Mouse (Mus musculus) cortical plate, adult 2 months (tissue): ENCODE measurements around the gene Mgrn1.
A peak's percentile ranks its signal among the peaks of the same experiment; 100 is the strongest.

Experiments
- CTCF ChIP-seq: fragments of 200-500 bp; IDR thresholded peaks from 2 replicates; pipeline ENCODE4 v1.5.1; 2011; ENCODE audit warnings: mild to moderate bottlenecking, control low read depth, low read length; ENCODE audit not compliant: insufficient read depth; ENCODE audit errors: extremely low read depth
- POLR2A ChIP-seq: fragments of 200-500 bp; IDR thresholded peaks from 2 replicates; pipeline ENCODE4 v1.6.1; 2011; ENCODE audit warnings: mild to moderate bottlenecking, low read length, control low read depth; ENCODE audit not compliant: insufficient read depth; ENCODE audit errors: extremely low read depth

DNA sequence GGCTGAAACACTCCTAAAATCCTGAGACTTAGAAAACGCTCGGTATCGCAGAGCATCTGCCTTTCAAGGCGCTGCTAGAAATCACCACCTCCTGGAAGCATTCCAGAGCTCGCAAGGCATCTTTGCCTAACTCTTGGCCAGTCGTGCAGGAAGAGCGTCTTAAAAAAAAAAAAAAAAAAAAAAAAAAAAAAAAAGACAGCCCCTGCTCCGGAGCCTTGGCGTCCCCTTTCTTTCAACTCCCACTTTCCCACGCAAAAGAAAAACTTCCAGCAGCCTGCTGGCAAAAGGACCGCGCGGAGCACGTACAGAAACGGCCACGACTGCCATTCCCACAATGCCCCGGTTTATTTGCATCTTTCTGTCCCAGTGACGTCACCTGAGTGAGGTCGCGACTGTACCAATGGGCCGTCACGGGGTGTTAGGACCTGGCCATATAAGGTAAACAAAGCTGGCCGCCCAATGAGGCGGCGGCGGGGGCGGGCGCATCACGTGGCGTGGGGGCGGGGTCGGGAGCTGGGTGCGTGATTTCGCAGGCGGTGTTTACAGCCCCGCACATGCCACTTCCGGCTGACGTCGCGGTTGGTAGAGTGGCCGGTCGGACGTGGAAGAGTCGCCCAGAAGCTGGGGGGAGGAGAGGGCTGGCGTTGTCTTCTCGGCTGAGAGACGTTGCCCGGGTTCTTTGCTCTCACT lies 5.8 kb upstream of the Mgrn1 start, which contains the start of gene Ubald1:
- TF ChIP-seq POLR2A (peak; percentile 79), CTCF (no peak)
